Mouse (Mus musculus) cortical plate, adult 2 months (tissue): Measurements from ENCODE around the gene Nfe2.

ENCODE experiments used
- CTCF ChIP-seq: fragments of 200-500 bp; IDR thresholded peaks from 2 replicates; pipeline ENCODE4 v1.5.1; 2011; ENCODE audit warnings: mild to moderate bottlenecking, control low read depth, low read length; ENCODE audit not compliant: insufficient read depth; ENCODE audit errors: extremely low read depth
- POLR2A ChIP-seq: fragments of 200-500 bp; IDR thresholded peaks from 2 replicates; pipeline ENCODE4 v1.6.1; 2011; ENCODE audit warnings: mild to moderate bottlenecking, low read length, control low read depth; ENCODE audit not compliant: insufficient read depth; ENCODE audit errors: extremely low read depth

GRCm38 (mm10) chr15:103301547-103302340 lies 43.5 kb upstream of the Nfe2 start:
- TF ChIP-seq POLR2A (no peak), CTCF (no peak)
